Mouse (Mus musculus) intestine, postnatal 0 days (tissue): ENCODE measurements around the gene BC025920. TPM values are rescaled to one million over a fixed set of nuclear protein-coding genes. Genes with fewer than 3 reads are reported as not detected.
A peak's percentile ranks its signal among the peaks of the same experiment; 100 is the strongest.

Source experiments
- ATAC-seq: fragments of 200-750 bp; cut with Nextera tagmentation; 2 replicates; pipeline ENCODE4 v1.8.0; 2017; ENCODE audit warnings: mild to moderate bottlenecking, moderate TSS enrichment, moderate library complexity
- H3K27ac ChIP-seq: fragments of 300-500 bp; sonication (generic); 2 replicates; pipeline ENCODE4 v1.5.1; 2014; ENCODE audit warnings: mild to moderate bottlenecking, low read depth, low read length, moderate library complexity
- H3K27me3 ChIP-seq: fragments of 300-500 bp; sonication (generic); replicated peaks from 2 replicates; pipeline ENCODE4 v1.6.1; 2014; ENCODE audit warnings: low read length, mixed read lengths; ENCODE audit not compliant: control insufficient read depth, insufficient read depth
- H3K36me3 ChIP-seq: fragments of 300-500 bp; sonication (generic); 2 replicates; pipeline ENCODE4 v1.6.1; 2014; ENCODE audit warnings: mild to moderate bottlenecking, moderate library complexity; ENCODE audit not compliant: control insufficient read depth, insufficient read depth
- H3K4me1 ChIP-seq: fragments of 300-500 bp; sonication (generic); replicated peaks from 2 replicates; pipeline ENCODE4 v1.6.1; 2014; ENCODE audit warnings: antibody characterized with exemption, low read length, mixed read lengths; ENCODE audit not compliant: control insufficient read depth, insufficient read depth
- H3K4me2 ChIP-seq: fragments of 300-500 bp; sonication (generic); replicated peaks from 2 replicates; pipeline ENCODE4 v1.6.1; 2014; ENCODE audit warnings: low read depth, mild to moderate bottlenecking, moderate library complexity
- H3K4me3 ChIP-seq: fragments of 300-500 bp; sonication (generic); 2 replicates; pipeline ENCODE4 v1.5.1; 2014; ENCODE audit warnings: low read depth, low read length
- H3K9ac ChIP-seq: fragments of 300-500 bp; sonication (generic); 2 replicates; pipeline ENCODE4 v1.6.1; 2014; ENCODE audit warnings: mild to moderate bottlenecking, low read depth, low read length
- H3K9me3 ChIP-seq: fragments of 300-500 bp; sonication (generic); 2 replicates; pipeline ENCODE4 v1.6.1; 2016; ENCODE audit warnings: mixed run types; ENCODE audit not compliant: control insufficient read depth
- CTCF ChIP-seq: sonication (generic); IDR thresholded peaks from 2 replicates; pipeline ENCODE4 v1.5.1; 2016; ENCODE audit warnings: low read depth, mild to moderate bottlenecking, control low read depth, antibody characterized with exemption, moderate library complexity
- whole genome bisulfite sequencing: fragments of 180-500 bp; shearing (Covaris S2); extraction: QIAGEN DNeasy Blood & Tissue Kit; methylation state at CpG from one replicate; pipeline ENCODE4 v1.1.7; 2014; 5-methylcytosine and 5-hydroxymethylcytosine counted together
- polyA plus RNA-seq: library from polyadenylated mRNA; unstranded; fragments of >200 nt; fragmentation: Nextera tagmentation; extraction: Ambion mirVana; gene quantifications from 2 replicates; pipeline ENCODE4 v1.2.1, GENCODE M21; 2015

Gene BC025920
- polyA plus RNA-seq, 1 experiment from 2014 or later = 0.20 TPM

DNA sequence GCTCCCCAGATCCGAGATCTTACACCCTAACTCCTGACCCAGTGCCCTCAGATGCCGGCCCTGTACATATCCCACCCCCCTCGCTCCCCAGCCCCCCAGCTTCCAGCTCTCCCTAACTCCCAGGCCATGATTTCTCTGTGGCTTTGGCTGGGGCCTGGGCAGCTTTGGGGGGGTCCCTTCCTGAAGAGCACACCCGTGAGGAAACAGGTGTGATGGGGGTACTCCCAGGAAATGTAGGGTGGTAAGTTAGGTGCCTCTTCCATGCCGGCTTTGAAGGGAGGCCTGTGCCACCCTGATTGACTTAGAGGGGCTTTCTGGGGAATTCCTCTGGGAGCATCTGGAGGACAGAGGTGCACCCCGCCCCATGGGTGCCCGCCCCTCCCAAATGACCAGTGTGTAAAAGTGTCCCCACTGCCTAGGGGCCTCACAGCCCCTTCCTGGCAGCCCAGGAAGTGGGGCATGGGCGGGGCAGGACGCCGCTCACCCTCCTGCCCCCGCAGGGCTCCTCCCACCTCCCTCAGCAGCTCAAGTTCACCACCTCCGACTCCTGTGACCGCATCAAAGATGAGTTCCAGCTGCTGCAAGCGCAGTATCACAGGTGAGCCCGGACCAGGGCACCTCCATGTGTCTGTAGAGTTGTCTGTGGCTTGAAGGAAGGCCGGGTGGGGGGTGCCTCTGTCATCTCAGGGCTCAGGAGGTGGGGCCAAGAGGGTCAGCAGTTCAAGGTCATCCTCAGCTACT is 45.2 kb upstream of the BC025920 start:
- peak overlapping the region; percentile 90 for H3K4me2 ChIP-seq
- peak overlapping the region; percentile 92 for H3K9ac ChIP-seq
- WGBS = 7% methylated on average over 16 of the region's 16 CpGs
- H3K9me3 ChIP-seq = no peaks in the 10 kb centered on the region
- H3K36me3 ChIP-seq = peaks cover 27% of the 10 kb centered on the region
- H3K27me3 ChIP-seq = no peaks in the 10 kb centered on the region
- peak; percentile 11 for ATAC-seq
- peaks cover 4% of the 10 kb centered on the region; the same call in 1 of the 2 replicates for H3K4me1 ChIP-seq
- peak overlapping the region; percentile 96 for H3K27ac ChIP-seq
- peak overlapping the region; percentile 79 for H3K4me3 ChIP-seq
- no peak for TF ChIP-seq CTCF

DNA sequence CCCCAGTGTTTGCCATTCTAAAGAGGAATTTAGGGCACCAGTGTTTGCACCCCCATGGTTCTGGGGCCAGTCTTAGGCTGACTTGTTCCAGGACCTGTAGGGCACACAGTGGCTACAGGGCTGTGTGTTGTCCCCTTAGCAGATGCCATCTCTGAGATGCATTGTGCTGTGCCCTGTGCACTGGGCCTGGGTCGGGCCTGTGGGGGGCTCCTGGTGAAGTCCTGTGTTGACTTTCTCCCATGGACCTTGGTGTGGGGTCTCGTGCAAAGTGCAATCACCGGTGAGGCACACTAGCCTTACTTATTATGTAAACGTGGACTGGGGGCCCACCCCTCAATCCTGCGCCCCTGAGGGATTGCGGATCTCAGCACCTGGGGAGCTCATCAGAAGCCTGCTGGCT is 43.7 kb upstream of the BC025920 start:
- Histone ChIP-seq H3K36me3 (peaks cover 38% of the 10 kb centered on the region), H3K9me3 (no peaks in the 10 kb centered on the region), H3K4me1 (peaks cover 4% of the 10 kb centered on the region; the same call in 1 of the 2 replicates), H3K4me2 (peak overlapping the region; percentile 30), H3K9ac (no peak overlapping the region), H3K27me3 (no peaks in the 10 kb centered on the region), H3K4me3 (no peak overlapping the region), H3K27ac (no peak overlapping the region)
- no peak for ATAC-seq
- 49% methylated on average over 6 of the region's 6 CpGs for WGBS
- TF ChIP-seq CTCF = no peak

DNA sequence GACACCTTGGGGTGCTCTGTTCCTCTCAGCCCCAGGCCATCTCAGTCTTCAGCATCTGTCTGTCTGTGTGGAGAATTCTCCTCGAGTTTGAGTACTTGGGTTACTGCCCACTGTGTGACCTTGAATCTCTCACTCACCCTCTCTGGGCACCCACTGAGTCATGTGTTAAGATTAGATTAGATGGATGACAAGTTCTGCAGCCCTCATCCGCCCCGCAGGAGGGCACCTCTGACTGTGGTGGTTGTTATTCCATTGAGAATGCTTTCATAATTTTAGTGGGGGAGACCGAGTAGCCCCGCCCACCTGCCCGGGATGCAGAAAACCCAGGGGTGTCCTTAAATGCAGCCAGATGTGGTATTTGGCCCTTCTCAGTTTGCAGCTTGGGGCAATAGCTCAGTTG is 42.6 kb upstream of the BC025920 start:
- H3K4me3 ChIP-seq = no peak overlapping the region
- no peaks in the 10 kb centered on the region for H3K27me3 ChIP-seq
- peak overlapping the region; percentile 22 for H3K4me2 ChIP-seq
- ATAC-seq = no peak
- H3K36me3 ChIP-seq = peaks cover 38% of the 10 kb centered on the region
- TF ChIP-seq CTCF = no peak
- H3K9ac ChIP-seq = no peak overlapping the region
- no peaks in the 10 kb centered on the region for H3K9me3 ChIP-seq
- peaks cover 4% of the 10 kb centered on the region; the same call in 1 of the 2 replicates for H3K4me1 ChIP-seq
- 0 out of 2 replicates have a peak overlapping the region, but pooled peaks have one; percentile 4 for H3K27ac ChIP-seq
- 35% methylated on average over 6 of the region's 6 CpGs for WGBS

DNA sequence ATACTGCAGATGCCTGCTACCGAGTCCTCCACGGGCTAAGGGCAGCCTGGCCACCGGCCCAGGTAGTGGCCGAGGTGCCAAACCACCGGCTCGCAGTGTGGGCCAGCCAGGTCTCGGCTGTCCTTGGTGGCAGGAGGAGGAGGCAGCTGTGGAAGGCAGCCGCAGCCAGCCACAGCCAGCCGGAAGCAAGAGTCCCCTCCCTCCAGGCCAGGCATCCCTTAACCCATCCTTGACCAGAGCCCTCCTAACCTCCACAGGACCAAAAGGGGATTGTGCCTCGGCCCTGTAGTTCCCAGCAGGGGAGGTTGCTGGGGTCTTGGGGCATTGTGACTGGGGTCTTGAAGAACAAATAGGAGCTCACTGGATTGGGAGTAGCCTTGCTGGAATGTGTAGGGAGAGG is 41.9 kb upstream of the BC025920 start:
- no peaks in the 10 kb centered on the region for H3K9me3 ChIP-seq
- H3K4me3 ChIP-seq = 0 out of 2 replicates have a peak overlapping the region, but pooled peaks have one; percentile 21
- no peak for TF ChIP-seq CTCF
- H3K36me3 ChIP-seq = peaks cover 38% of the 10 kb centered on the region
- peak overlapping the region; percentile 22 for H3K4me2 ChIP-seq
- no peak overlapping the region for H3K9ac ChIP-seq
- no peaks in the 10 kb centered on the region for H3K27me3 ChIP-seq
- WGBS = 18% methylated on average over 10 of the region's 10 CpGs
- H3K27ac ChIP-seq = no peak overlapping the region
- no peak for ATAC-seq
- H3K4me1 ChIP-seq = peaks cover 6% of the 10 kb centered on the region; the same call in 1 of the 2 replicates

DNA sequence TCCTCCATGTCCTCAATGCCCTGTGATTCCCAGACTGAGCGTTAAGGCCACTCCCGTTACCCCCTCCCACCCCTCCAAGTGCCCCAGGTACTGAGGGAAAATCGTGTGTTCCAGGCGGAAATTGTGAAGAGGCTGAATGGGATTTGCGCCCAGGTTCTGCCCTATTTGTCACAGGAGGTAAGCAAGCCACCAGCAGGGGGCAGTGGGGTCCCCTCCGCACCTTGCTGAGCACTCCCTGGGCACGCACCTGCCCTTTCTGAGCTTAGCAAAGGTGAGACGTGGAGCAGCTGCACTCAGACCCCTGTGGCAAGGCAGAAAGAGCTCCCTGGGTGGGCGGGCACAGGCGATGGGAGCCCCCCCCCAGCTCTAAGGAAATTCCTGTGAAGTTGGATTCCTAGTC is 41.3 kb upstream of the BC025920 start:
- WGBS = 41% methylated on average over 10 of the region's 10 CpGs
- Histone ChIP-seq H3K4me2 (peak overlapping the region; percentile 22; the same call in 1 of the 2 replicates), H3K36me3 (peaks cover 38% of the 10 kb centered on the region), H3K4me1 (peaks cover 6% of the 10 kb centered on the region; the same call in 1 of the 2 replicates), H3K27me3 (no peaks in the 10 kb centered on the region), H3K4me3 (no peak overlapping the region), H3K9ac (no peak overlapping the region), H3K9me3 (no peaks in the 10 kb centered on the region), H3K27ac (no peak overlapping the region)
- ATAC-seq = no peak
- TF ChIP-seq CTCF = peak; percentile 82

DNA sequence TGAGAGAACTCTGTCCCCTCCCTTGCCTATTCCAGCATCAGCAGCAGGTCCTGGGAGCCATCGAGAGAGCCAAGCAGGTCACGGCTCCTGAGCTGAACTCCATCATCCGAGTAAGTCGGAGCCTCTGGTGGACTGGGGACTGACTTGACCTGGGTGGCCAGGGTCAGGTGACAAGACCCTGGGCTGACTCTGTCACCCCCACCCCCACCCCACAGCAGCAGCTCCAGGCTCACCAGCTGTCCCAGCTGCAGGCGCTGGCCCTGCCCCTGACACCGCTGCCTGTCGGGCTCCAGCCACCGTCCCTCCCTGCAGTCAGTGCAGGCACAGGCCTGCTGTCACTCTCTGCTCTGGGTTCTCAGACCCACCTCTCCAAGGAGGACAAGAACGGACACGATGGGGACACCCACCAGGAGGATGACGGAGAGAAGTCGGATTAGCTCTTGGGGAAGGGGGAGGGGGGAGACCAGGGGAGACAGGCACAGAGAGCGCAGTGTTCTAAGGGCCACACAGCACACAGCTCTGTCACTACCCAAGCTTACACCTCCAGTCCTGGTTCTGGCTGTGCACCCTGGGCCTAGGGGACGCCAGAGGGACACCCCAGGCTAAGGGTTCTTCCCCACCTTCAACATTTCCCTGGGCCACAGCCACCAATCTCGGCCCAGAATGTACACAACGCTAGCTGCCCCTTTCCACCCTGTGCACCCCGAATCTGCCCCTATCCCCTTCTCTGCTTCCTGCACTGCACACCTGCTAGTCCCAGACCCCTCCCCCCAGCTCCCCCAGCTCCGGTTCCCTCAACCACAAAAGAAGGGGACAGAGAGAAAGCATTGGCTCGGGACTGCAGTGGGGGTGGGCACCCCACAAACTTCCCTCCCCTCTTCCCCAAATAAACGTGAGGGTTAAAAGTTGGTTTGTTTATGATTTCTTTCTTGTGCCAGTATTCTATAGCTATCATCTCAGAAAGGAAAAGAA is 40.5 kb upstream of the BC025920 start:
- Histone ChIP-seq H3K9me3 (no peaks in the 10 kb centered on the region), H3K4me2 (no peak overlapping the region), H3K4me3 (no peak overlapping the region), H3K27ac (no peak overlapping the region), H3K27me3 (no peaks in the 10 kb centered on the region), H3K9ac (no peak overlapping the region), H3K4me1 (peaks cover 6% of the 10 kb centered on the region; the same call in 1 of the 2 replicates), H3K36me3 (peaks cover 38% of the 10 kb centered on the region)
- no peak for TF ChIP-seq CTCF
- no peak for ATAC-seq
- 63% methylated on average over 20 of the region's 20 CpGs for WGBS
